Mouse (Mus musculus): ENCODE results near the gene Egr4. TPM values are rescaled to one million over a fixed set of nuclear protein-coding genes. Genes with fewer than 3 reads are reported as not detected.

The Egr4 gene
- polyA plus RNA-seq (2016; fragmentation: Nextera tagmentation; extraction: Ambion mirVana), result 0.06 TPM in 1 of 2 replicates, not detected in the other

- H3K9me3 ChIP-seq (replicated peaks), result no peaks in the 10 kb centered on the region
- peak; percentile 70 for DNase-seq (ENCODE audit: low spot score)
- WGBS, result under 1% methylated on average over 38 of the region's 38 CpGs
- H3K4me1 ChIP-seq, result peaks cover 38% of the 10 kb centered on the region
- peak within 1 kb of the TSS; percentile 60 for H3K4me3 ChIP-seq
- peaks cover 87% of the 10 kb centered on the region for H3K27me3 ChIP-seq (ENCODE audit: low read depth, poor library complexity, severe bottlenecking)
- H3K27ac ChIP-seq (replicated peaks), result no peak within 1 kb of the TSS
- no peaks in the 10 kb centered on the region for H3K36me3 ChIP-seq
Observed at GRCm38 (mm10) chr6:85513531-85513910, at the start of gene Egr4. TSS of gene Egr4 (minus strand) at chr6:85513589.

GRCm38 (mm10) chr6:85562374-85562773, 49.0 kb upstream of the Egr4 start:
- no peaks in the 10 kb centered on the region for H3K4me1 ChIP-seq
- no peaks in the 10 kb centered on the region for H3K9me3 ChIP-seq (replicated peaks)
- 36% methylated on average over 1 of the region's 1 CpGs for WGBS
- DNase-seq (ENCODE audit: low spot score), result no peak
- no peak overlapping the region for H3K27ac ChIP-seq (replicated peaks)
- H3K4me3 ChIP-seq, result no peak overlapping the region
- no peaks in the 10 kb centered on the region for H3K27me3 ChIP-seq (ENCODE audit: low read depth, poor library complexity, severe bottlenecking)
- H3K36me3 ChIP-seq, result no peaks in the 10 kb centered on the region

- Histone ChIP-seq H3K4me3 (no peak overlapping the region), H3K9me3 (replicated peaks) (no peaks in the 10 kb centered on the region), H3K36me3 (no peaks in the 10 kb centered on the region), H3K27me3 (ENCODE audit: low read depth, poor library complexity, severe bottlenecking) (no peaks in the 10 kb centered on the region), H3K27ac (replicated peaks) (no peak overlapping the region), H3K4me1 (no peaks in the 10 kb centered on the region)
- 89% methylated on average over 5 of the region's 5 CpGs for WGBS
- DNase-seq (ENCODE audit: low spot score), result no peak
Observed at GRCm38 (mm10) chr6:85547642-85548041, 34.3 kb upstream of the Egr4 start.

DNA sequence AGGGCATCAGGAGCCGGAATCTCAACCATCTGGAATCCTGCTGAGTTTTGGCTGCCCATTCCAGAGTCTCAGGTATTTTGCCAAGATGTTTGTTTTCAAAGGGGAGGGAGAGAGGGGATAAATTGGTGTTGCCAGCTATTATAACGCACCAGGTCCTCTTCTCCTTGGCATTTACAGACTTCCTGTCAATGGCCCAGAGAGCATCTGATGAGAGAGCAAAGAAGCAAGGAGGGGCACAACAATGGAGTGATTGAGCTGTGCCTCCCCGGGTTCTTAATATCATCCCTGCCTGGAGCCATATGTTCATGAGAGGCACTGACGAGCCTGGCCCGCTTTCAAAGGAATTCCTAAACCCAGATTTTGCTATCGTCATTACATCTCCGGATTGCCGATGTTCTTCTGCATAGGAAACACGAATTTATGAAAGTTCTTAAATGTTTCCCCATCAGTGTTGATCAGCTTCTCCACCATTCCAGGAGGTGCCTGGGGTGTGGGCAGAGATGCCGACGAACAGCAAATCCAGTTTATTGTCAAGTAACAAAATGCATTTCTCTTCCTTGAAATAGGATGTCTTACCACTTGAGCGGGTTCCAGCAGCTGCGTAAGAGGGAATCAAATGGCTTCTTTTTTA, 31.0 kb upstream of the Egr4 start:
- DNase-seq (ENCODE audit: low spot score), result no peak

GRCm38 (mm10) chr6:85543351-85544175, 30.2 kb upstream of the Egr4 start:
- 83% methylated on average over 10 of the region's 10 CpGs for WGBS
- H3K27me3 ChIP-seq (ENCODE audit: low read depth, poor library complexity, severe bottlenecking), result no peaks in the 10 kb centered on the region
- H3K4me3 ChIP-seq, result no peak overlapping the region
- no peaks in the 10 kb centered on the region for H3K36me3 ChIP-seq
- DNase-seq (ENCODE audit: low spot score), result no peak
- H3K9me3 ChIP-seq (replicated peaks), result no peaks in the 10 kb centered on the region
- H3K27ac ChIP-seq (replicated peaks), result no peak overlapping the region
- H3K4me1 ChIP-seq, result no peaks in the 10 kb centered on the region

More for the DNA sequence above, 31.0 kb upstream of the Egr4 start:
- H3K9me3 ChIP-seq (replicated peaks), result no peaks in the 10 kb centered on the region
- no peaks in the 10 kb centered on the region for H3K4me1 ChIP-seq
- H3K36me3 ChIP-seq, result no peaks in the 10 kb centered on the region
- no peak overlapping the region for H3K27ac ChIP-seq (replicated peaks)
- H3K4me3 ChIP-seq, result no peak overlapping the region
- no peaks in the 10 kb centered on the region for H3K27me3 ChIP-seq (ENCODE audit: low read depth, poor library complexity, severe bottlenecking)
- WGBS, result 81% methylated on average over 13 of the region's 13 CpGs

DNA sequence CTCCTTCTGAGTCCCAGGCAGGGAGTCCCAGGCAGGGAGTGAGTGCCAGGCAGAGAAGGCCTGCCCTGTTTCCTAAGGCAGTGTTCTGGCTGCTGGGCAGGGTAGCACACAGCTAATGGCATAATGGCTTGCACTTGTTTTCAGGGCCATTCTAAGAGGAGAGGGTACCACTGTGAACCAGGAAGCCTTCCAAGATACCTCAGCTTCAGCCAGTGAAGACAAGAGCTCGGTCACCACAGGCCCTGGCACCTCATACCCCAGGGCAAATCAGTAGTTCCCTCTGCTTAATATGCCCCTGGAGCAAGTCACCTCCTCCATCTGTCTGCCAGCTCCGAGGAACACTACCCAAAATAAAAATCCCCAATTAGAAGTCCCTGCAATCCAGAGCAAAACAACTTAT, 9.4 kb upstream of the Egr4 start:
- Histone ChIP-seq H3K27ac (replicated peaks) (no peak overlapping the region), H3K9me3 (replicated peaks) (no peaks in the 10 kb centered on the region), H3K27me3 (ENCODE audit: low read depth, poor library complexity, severe bottlenecking) (no peaks in the 10 kb centered on the region), H3K36me3 (no peaks in the 10 kb centered on the region), H3K4me1 (peaks cover 11% of the 10 kb centered on the region), H3K4me3 (no peak overlapping the region)
- DNase-seq (ENCODE audit: low spot score), result no peak
- 86% methylated on average over 2 of the region's 2 CpGs for WGBS

DNA sequence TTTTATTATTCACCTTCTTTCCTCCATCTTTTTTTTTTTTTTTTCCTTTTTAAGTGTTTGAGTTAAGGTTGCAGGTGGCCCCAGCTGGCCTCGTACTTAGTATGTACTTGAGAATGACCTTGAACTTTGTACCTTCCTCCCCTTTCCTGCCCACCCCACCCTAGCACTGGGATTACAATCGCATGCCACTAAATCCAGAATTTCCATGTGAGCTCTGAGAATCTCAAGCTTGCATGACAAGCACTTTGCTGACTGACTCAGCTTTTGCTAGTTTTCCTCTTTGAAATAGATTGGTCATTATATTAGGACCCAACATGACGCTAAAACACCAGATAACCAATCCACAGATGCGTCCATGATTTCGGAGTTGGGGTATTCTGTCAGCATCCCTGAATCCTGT, 8.6 kb upstream of the Egr4 start:
- Histone ChIP-seq H3K36me3 (no peaks in the 10 kb centered on the region), H3K27me3 (ENCODE audit: low read depth, poor library complexity, severe bottlenecking) (peaks cover 2% of the 10 kb centered on the region; the same call in 1 of the 2 replicates), H3K9me3 (replicated peaks) (no peaks in the 10 kb centered on the region), H3K4me1 (peaks cover 13% of the 10 kb centered on the region), H3K4me3 (no peak overlapping the region), H3K27ac (replicated peaks) (no peak overlapping the region)
- DNase-seq (ENCODE audit: low spot score), result no peak
- 96% methylated on average over 5 of the region's 5 CpGs for WGBS

GRCm38 (mm10) chr6:85518091-85518693, 4.8 kb upstream of the Egr4 start:
- no peaks in the 10 kb centered on the region for H3K9me3 ChIP-seq (replicated peaks)
- peaks cover 21% of the 10 kb centered on the region for H3K4me1 ChIP-seq
- H3K27ac ChIP-seq (replicated peaks), result peak overlapping the region; percentile 42
- H3K4me3 ChIP-seq, result peak overlapping the region; percentile 29
- WGBS, result 54% methylated on average over 5 of the region's 5 CpGs
- H3K36me3 ChIP-seq, result no peaks in the 10 kb centered on the region
- peak; percentile 32 for DNase-seq (ENCODE audit: low spot score)
- H3K27me3 ChIP-seq (ENCODE audit: low read depth, poor library complexity, severe bottlenecking), result peaks cover 40% of the 10 kb centered on the region

DNA sequence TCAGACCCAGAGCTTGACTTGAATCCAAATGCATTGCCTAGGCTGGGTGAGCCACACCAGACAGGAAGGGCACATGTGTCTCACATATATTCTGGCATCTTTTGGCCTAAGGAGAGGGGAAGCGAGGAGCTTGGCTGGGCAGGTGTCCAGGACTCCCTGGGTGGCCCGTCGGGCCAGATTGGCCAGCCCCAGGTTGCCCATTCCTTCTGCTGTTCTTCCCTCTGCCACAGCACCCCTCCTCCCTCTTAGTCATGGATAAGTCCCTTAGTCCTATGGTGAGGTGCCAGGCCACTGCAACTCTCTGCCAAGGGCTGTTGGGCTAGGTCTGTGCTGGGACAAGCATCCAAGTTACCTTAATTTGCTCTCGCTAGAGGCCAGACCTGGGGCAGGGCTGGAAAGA, 2.6 kb upstream of the Egr4 start:
- Histone ChIP-seq H3K27ac (replicated peaks) (no peak overlapping the region), H3K27me3 (ENCODE audit: low read depth, poor library complexity, severe bottlenecking) (peaks cover 62% of the 10 kb centered on the region), H3K9me3 (replicated peaks) (no peaks in the 10 kb centered on the region), H3K4me1 (peaks cover 42% of the 10 kb centered on the region), H3K4me3 (no peak overlapping the region), H3K36me3 (no peaks in the 10 kb centered on the region)
- 90% methylated on average over 4 of the region's 4 CpGs for WGBS
- no peak for DNase-seq (ENCODE audit: low spot score)

DNA sequence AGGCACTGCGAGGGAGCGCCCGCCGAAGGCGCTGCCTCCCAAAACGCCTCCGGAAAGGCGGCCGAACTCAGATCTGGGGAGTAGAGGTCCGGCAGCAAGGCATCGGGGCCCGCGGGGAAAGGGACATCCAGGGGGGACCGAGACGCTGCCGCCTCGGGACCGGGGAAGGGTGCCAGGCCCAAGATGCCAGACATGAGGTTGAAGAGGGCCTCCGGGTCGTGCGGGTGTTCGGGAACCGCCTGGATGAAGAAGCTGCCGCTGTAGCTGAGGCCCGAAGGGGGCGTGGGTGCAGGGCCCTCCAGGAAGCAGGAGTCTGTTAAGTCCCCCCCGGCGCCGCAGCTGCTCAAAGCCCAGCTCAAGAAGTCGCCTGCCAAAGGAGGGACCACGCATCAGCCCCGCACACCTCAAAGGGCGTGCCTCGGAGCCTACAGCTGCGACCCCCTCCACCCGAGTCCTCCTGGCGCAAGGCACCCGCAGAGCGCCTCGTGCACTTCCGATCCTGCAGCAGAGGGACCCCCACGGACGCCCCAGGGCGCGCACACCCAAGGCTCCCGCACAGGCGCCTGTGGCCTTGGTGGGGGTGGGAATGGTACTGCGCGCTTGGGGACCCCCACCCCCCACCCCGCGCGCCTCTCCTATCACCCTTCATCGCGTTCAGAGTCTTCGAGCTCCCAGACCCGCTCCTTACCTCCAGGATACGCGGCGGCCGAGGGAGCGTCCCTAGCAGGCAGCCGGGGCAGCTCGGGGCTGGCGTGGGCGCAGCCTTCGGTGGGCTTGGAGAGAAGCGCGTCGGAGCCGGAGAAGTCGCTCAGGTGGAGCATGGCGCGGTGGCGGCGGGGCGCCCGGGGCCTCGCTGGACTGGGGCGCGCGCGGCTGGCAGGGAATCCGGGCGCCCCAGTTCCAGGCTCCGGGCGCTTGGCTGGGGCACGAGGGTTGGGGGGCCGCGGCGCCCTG, 535 bp downstream of the Egr4 start:
- no peaks in the 10 kb centered on the region for H3K36me3 ChIP-seq
- peak; percentile 48 for DNase-seq (ENCODE audit: low spot score)
- under 1% methylated on average over 86 of the region's 90 CpGs for WGBS
- H3K27ac ChIP-seq (replicated peaks), result no peak overlapping the region
- peaks cover 32% of the 10 kb centered on the region for H3K4me1 ChIP-seq
- H3K4me3 ChIP-seq, result peak overlapping the region; percentile 60
- H3K9me3 ChIP-seq (replicated peaks), result no peaks in the 10 kb centered on the region
- peaks cover 89% of the 10 kb centered on the region for H3K27me3 ChIP-seq (ENCODE audit: low read depth, poor library complexity, severe bottlenecking)

DNA sequence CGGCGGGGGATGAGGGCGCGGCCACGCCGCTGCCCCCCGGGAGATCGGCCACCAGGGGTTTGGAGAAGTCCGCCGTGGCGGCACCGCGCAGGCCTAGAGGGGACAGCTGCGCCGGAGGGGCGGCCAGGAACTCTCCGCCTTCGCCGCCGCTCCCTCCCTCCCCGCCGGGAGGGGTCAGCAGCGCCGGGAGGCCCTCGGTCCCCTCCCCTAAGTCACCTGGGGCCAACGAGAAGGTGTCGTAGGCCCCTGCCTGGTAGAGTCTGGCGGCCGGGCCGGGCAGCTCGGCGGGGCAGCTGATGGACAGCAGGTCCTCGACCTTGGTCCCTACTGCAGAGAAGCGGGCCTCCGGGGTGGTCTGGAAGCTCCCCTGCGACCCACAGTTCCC, 1.3 kb downstream of the Egr4 start:
- no peak overlapping the region; the same call in 1 of the 2 replicates for H3K27ac ChIP-seq (replicated peaks)
- peaks cover 29% of the 10 kb centered on the region for H3K4me1 ChIP-seq
- no peaks in the 10 kb centered on the region for H3K36me3 ChIP-seq
- peak overlapping the region; percentile 60 for H3K4me3 ChIP-seq
- H3K27me3 ChIP-seq (ENCODE audit: low read depth, poor library complexity, severe bottlenecking), result peaks cover 88% of the 10 kb centered on the region
- peak; percentile 38 for DNase-seq (ENCODE audit: low spot score)
- WGBS, result 1% methylated on average over 36 of the region's 36 CpGs
- H3K9me3 ChIP-seq (replicated peaks), result no peaks in the 10 kb centered on the region
